Mouse (Mus musculus): ENCODE measurements around the gene Cox7b. TPM values are rescaled to one million over a fixed set of nuclear protein-coding genes. Genes with fewer than 3 reads are reported as not detected.

Gene Cox7b
- polyA plus RNA-seq, 1 experiment from 2014 or later, result 413 TPM

DNA sequence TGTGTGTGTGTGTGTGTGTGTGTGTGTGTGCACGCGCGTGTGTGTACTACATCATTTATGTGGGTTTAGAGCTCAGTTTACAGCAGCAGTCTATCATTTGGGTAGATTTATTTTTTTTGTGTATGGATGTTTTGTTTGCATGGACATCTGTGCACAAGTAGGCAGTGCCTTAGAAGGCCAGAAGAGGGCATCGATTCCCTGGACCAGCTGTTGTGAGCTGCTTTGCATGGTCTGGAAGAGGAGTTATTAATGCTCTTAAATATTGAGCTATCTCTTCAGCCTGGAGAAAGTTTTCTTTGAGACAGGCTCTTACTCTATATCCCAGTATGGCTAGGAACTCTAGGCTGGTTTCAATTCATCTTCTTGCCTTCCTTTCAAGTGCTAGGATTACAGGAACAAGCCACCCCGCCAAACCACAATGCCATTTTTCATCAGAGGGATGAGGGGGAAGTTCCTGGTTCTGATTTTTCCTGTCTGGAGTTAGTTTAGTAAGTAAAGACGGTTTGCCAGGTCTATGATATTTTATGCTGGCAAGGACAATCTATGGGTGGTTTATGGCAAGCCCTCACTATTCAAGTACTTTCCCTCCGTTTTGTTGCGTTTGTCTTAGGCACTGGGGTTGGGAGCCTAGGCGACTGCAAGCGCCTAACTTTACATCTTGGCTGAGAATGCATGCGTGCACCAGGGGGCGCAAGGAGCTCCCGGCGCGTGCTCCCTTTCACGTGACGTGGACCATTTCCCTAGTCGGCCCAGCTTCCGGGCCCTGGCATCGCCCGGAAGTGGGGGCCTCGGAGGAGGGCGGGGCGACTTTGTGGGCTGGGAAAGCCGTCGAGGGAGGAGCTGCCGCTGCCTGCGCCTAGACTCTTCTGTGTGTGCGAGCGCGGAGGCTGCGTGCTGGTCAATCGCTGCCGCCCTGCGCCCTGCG lies 11.2 kb downstream of the Cox7b start, which contains the start of gene Atp7a:
TSS of gene Atp7a (plus strand) at position 859 of the 925 bp plus-strand sequence.
- Histone ChIP-seq H3K27ac (ENCODE audit: low read length) (peak within 1 kb of the TSS; percentile 80), H3K9me3 (ENCODE audit: low read length) (no peaks in the 10 kb centered on the region), H3K4me1 (ENCODE audit: insufficient read depth, low read length) (no peaks in the 10 kb centered on the region), H3K9ac (replicated peaks; ENCODE audit: low read length) (peak within 1 kb of the TSS; percentile 77), H3K4me2 (replicated peaks; ENCODE audit: low read depth, low read length) (peak within 1 kb of the TSS; percentile 54), H3K27me3 (ENCODE audit: insufficient read depth, low read length) (peaks cover 3% of the 10 kb centered on the region; the same call in 1 of the 2 replicates), H3K36me3 (ENCODE audit: insufficient read depth, low read length) (no peaks in the 10 kb centered on the region), H3K4me3 (ENCODE audit: low read length) (peak within 1 kb of the TSS; percentile 64)
- 19% methylated on average over 36 of the region's 36 CpGs for WGBS
- peak; percentile 98 for ATAC-seq (ENCODE audit: low FRiP score, low TSS enrichment)

DNA sequence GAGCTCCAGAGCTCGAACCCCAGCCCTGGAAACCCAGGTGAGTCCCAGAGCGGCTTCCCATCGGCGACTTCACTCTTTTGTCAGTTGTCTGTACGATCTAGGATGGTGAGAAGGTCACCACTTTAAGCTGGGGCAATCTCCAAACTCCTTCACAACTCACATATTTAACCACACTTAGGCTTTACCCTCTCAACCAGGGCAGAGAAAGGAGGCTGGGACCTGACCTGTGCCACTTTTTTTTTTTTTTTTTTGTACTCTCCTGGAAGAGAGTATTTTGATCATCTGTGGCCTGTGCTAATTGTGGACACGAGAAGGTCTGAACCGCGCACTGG lies 11.8 kb downstream of the Cox7b start:
- H3K9ac ChIP-seq (replicated peaks; ENCODE audit: low read length), result peak overlapping the region; percentile 77
- 20% methylated on average over 8 of the region's 8 CpGs for WGBS
- no peak; the same call in 1 of the 2 replicates for ATAC-seq (ENCODE audit: low FRiP score, low TSS enrichment)

GRCm38 (mm10) chrX:106030176-106030575 lies 14.7 kb downstream of the Cox7b start:
- peaks cover 5% of the 10 kb centered on the region; the same call in 1 of the 2 replicates for H3K27me3 ChIP-seq (ENCODE audit: insufficient read depth, low read length)
- 81% methylated on average over 5 of the region's 5 CpGs for WGBS
- H3K9ac ChIP-seq (replicated peaks; ENCODE audit: low read length), result no peak overlapping the region
- no peak for ATAC-seq (ENCODE audit: low FRiP score, low TSS enrichment)
- no peaks in the 10 kb centered on the region for H3K36me3 ChIP-seq (ENCODE audit: insufficient read depth, low read length)
- H3K9me3 ChIP-seq (ENCODE audit: low read length), result no peaks in the 10 kb centered on the region
- 0 out of 2 replicates have a peak, but pooled peaks cover 5% of the 10 kb centered on the region for H3K4me1 ChIP-seq (ENCODE audit: insufficient read depth, low read length)
- H3K27ac ChIP-seq (ENCODE audit: low read length), result no peak overlapping the region
- H3K4me3 ChIP-seq (ENCODE audit: low read length), result no peak overlapping the region
- no peak overlapping the region for H3K4me2 ChIP-seq (replicated peaks; ENCODE audit: low read depth, low read length)

More for the DNA sequence above, 11.8 kb downstream of the Cox7b start:
- Histone ChIP-seq H3K9me3 (ENCODE audit: low read length) (no peaks in the 10 kb centered on the region), H3K4me2 (replicated peaks; ENCODE audit: low read depth, low read length) (peak overlapping the region; percentile 53), H3K27me3 (ENCODE audit: insufficient read depth, low read length) (peaks cover 3% of the 10 kb centered on the region; the same call in 1 of the 2 replicates), H3K27ac (ENCODE audit: low read length) (peak overlapping the region; percentile 80), H3K4me3 (ENCODE audit: low read length) (peak overlapping the region; percentile 64), H3K36me3 (ENCODE audit: insufficient read depth, low read length) (no peaks in the 10 kb centered on the region), H3K4me1 (ENCODE audit: insufficient read depth, low read length) (0 out of 2 replicates have a peak, but pooled peaks cover 2% of the 10 kb centered on the region)

- Histone ChIP-seq H3K9me3 (ENCODE audit: low read length) (no peaks in the 10 kb centered on the region), H3K27me3 (ENCODE audit: insufficient read depth, low read length) (peaks cover 2% of the 10 kb centered on the region; the same call in 1 of the 2 replicates), H3K9ac (replicated peaks; ENCODE audit: low read length) (no peak overlapping the region), H3K36me3 (ENCODE audit: insufficient read depth, low read length) (no peaks in the 10 kb centered on the region), H3K4me1 (ENCODE audit: insufficient read depth, low read length) (peaks cover 10% of the 10 kb centered on the region; the same call in 1 of the 2 replicates), H3K4me2 (replicated peaks; ENCODE audit: low read depth, low read length) (no peak overlapping the region), H3K27ac (ENCODE audit: low read length) (no peak overlapping the region), H3K4me3 (ENCODE audit: low read length) (no peak overlapping the region)
- no peak for ATAC-seq (ENCODE audit: low FRiP score, low TSS enrichment)
Measured at GRCm38 (mm10) chrX:106031124-106031523, 15.6 kb downstream of the Cox7b start.

DNA sequence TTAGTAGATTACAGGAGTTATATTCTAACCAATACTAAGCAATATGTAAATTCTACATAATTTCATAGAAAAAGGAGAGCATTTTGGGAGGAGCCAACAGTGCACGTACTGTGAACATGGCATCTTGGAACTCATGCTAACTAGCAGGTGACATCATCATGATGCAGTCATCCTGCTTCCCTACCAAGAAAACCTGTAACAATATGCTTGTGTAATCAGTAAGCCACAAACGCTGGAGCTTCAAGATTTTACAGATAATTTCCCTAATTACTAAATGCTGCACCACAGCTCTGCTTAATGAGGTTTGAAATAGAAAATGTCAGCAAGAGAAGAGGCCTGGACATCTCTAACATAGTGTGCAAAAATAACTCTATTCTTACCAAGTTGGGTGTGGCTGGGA lies 20.2 kb downstream of the Cox7b start:
- ATAC-seq (ENCODE audit: low FRiP score, low TSS enrichment), result no peak
- 64% methylated on average over 2 of the region's 2 CpGs for WGBS
- no peaks in the 10 kb centered on the region for H3K36me3 ChIP-seq (ENCODE audit: insufficient read depth, low read length)
- peaks cover 4% of the 10 kb centered on the region; the same call in 1 of the 2 replicates for H3K27me3 ChIP-seq (ENCODE audit: insufficient read depth, low read length)
- H3K9me3 ChIP-seq (ENCODE audit: low read length), result no peaks in the 10 kb centered on the region
- peaks cover 21% of the 10 kb centered on the region; the same call in 1 of the 2 replicates for H3K4me1 ChIP-seq (ENCODE audit: insufficient read depth, low read length)
- no peak overlapping the region for H3K4me2 ChIP-seq (replicated peaks; ENCODE audit: low read depth, low read length)
- H3K4me3 ChIP-seq (ENCODE audit: low read length), result no peak overlapping the region
- H3K9ac ChIP-seq (replicated peaks; ENCODE audit: low read length), result no peak overlapping the region
- H3K27ac ChIP-seq (ENCODE audit: low read length), result no peak overlapping the region

DNA sequence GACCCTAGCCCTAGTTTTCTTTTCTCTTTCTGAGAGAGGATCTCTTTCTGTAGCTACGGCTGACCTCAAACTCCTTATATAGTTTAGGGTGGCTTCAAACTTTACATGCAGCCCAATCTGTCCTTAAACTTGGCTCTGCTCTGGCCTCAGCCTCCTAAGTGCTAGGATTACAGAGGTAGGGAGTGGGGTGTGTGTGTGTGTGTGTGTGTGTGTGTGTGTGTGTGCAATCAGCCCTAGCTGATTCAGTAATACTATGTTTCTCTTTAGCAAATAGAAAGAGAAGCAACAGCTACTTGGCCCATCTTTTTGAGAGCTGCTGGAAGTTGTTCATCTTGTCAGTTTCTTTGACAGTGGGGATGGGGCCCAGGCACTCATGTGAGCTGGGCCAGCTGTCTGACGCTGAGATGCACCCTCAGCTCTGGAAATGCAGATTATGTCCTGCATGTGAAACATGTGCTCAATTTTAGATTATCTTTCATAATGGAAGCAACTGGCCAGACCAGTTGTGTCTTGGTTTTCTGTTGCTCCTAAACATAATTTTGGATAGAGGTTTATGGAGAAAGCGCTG lies 21.8 kb downstream of the Cox7b start:
- WGBS, result 65% methylated on average over 3 of the region's 3 CpGs
- Histone ChIP-seq H3K4me1 (ENCODE audit: insufficient read depth, low read length) (peaks cover 19% of the 10 kb centered on the region; the same call in 1 of the 2 replicates), H3K4me2 (replicated peaks; ENCODE audit: low read depth, low read length) (no peak overlapping the region), H3K27ac (ENCODE audit: low read length) (no peak overlapping the region), H3K4me3 (ENCODE audit: low read length) (no peak overlapping the region), H3K36me3 (ENCODE audit: insufficient read depth, low read length) (no peaks in the 10 kb centered on the region), H3K27me3 (ENCODE audit: insufficient read depth, low read length) (peaks cover 4% of the 10 kb centered on the region; the same call in 1 of the 2 replicates), H3K9ac (replicated peaks; ENCODE audit: low read length) (no peak overlapping the region), H3K9me3 (ENCODE audit: low read length) (no peaks in the 10 kb centered on the region)
- ATAC-seq (ENCODE audit: low FRiP score, low TSS enrichment), result peak; percentile 49; the same call in 1 of the 2 replicates

DNA sequence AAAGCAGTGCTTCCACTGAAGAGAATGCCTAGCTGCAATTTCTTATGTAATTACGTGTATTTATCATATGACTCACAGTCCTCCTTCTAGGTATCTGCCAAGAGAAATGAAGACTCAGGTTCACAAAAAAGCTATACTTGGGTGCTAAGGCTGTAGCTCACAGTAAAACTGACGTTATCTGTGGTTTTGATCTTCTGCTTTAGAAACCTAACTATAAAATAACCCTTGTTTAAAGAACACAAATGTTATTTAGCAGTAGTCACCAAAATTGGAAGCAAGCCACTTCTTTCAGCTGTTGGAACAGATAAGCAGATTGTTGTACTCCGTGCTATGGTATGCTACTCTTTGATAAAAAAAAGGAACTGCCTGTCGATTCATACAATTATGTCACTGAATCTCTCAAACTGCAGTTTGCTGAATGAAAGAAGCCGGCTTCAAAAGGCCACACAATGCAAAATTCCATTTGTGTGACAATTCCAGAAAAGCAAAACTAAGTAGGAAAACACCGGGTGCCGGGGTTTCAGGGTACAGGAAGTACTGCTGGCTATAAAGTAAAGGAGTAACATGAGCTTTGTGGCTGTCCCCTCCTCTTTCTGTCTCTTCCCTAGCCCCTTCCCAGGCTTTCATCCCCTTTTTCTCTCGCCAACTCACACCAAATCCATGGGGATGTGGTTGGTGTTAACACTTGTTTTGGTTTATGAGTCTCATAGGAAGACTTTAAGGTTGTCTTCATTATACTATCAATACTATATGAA lies 28.5 kb downstream of the Cox7b start:
- no peak for ATAC-seq (ENCODE audit: low FRiP score, low TSS enrichment)
- peak overlapping the region; percentile 12; the same call in 1 of the 2 replicates for H3K4me2 ChIP-seq (replicated peaks; ENCODE audit: low read depth, low read length)
- no peaks in the 10 kb centered on the region for H3K9me3 ChIP-seq (ENCODE audit: low read length)
- WGBS, result 40% methylated on average over 8 of the region's 8 CpGs
- H3K27me3 ChIP-seq (ENCODE audit: insufficient read depth, low read length), result peaks cover 4% of the 10 kb centered on the region; the same call in 1 of the 2 replicates
- H3K27ac ChIP-seq (ENCODE audit: low read length), result peak overlapping the region; percentile 56; the same call in 1 of the 2 replicates
- no peak overlapping the region for H3K4me3 ChIP-seq (ENCODE audit: low read length)
- H3K4me1 ChIP-seq (ENCODE audit: insufficient read depth, low read length), result peaks cover 27% of the 10 kb centered on the region; the same call in 1 of the 2 replicates
- no peaks in the 10 kb centered on the region for H3K36me3 ChIP-seq (ENCODE audit: insufficient read depth, low read length)
- no peak overlapping the region for H3K9ac ChIP-seq (replicated peaks; ENCODE audit: low read length)

- Histone ChIP-seq H3K9me3 (ENCODE audit: low read length) (no peaks in the 10 kb centered on the region), H3K9ac (replicated peaks; ENCODE audit: low read length) (no peak overlapping the region), H3K4me2 (replicated peaks; ENCODE audit: low read depth, low read length) (no peak overlapping the region), H3K4me3 (ENCODE audit: low read length) (no peak overlapping the region), H3K4me1 (ENCODE audit: insufficient read depth, low read length) (peaks cover 27% of the 10 kb centered on the region; the same call in 1 of the 2 replicates), H3K27me3 (ENCODE audit: insufficient read depth, low read length) (peaks cover 4% of the 10 kb centered on the region; the same call in 1 of the 2 replicates), H3K27ac (ENCODE audit: low read length) (peak overlapping the region; percentile 13), H3K36me3 (ENCODE audit: insufficient read depth, low read length) (no peaks in the 10 kb centered on the region)
- WGBS, result 43% methylated on average over 2 of the region's 2 CpGs
- ATAC-seq (ENCODE audit: low FRiP score, low TSS enrichment), result peak; percentile 83
Measured at GRCm38 (mm10) chrX:106045455-106045854, 30.0 kb downstream of the Cox7b start.

DNA sequence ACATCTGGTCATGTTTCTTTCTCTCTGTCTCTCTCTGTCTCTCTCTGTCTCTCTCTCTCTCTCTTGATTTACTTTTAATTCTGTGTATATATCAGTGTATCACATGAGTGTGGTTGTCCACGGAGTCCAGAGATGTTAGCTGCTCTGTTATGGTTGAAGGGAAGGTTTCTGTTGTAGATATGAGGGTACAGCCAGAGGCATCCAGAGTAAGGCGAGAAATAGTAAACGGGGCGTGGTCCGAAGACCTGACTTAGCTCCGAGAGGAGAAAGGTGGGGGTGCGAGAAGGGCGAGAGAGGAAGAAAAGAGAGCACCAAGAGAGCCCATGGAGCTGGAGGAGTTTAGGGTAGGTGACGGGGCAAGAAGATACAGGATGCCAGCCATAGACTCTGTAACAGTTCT lies 30.4 kb downstream of the Cox7b start:
- peaks cover 27% of the 10 kb centered on the region; the same call in 1 of the 2 replicates for H3K4me1 ChIP-seq (ENCODE audit: insufficient read depth, low read length)
- H3K27me3 ChIP-seq (ENCODE audit: insufficient read depth, low read length), result peaks cover 4% of the 10 kb centered on the region; the same call in 1 of the 2 replicates
- WGBS, result 45% methylated on average over 9 of the region's 9 CpGs
- H3K9me3 ChIP-seq (ENCODE audit: low read length), result no peaks in the 10 kb centered on the region
- H3K4me2 ChIP-seq (replicated peaks; ENCODE audit: low read depth, low read length), result no peak overlapping the region
- no peak overlapping the region for H3K4me3 ChIP-seq (ENCODE audit: low read length)
- no peaks in the 10 kb centered on the region for H3K36me3 ChIP-seq (ENCODE audit: insufficient read depth, low read length)
- H3K9ac ChIP-seq (replicated peaks; ENCODE audit: low read length), result no peak overlapping the region
- peak overlapping the region; percentile 13 for H3K27ac ChIP-seq (ENCODE audit: low read length)
- 0 out of 2 replicates have a peak, but pooled peaks have one; percentile 8 for ATAC-seq (ENCODE audit: low FRiP score, low TSS enrichment)
